Mouse (Mus musculus): Measurements from ENCODE around the gene Auts2. TPM values are rescaled to one million over a fixed set of nuclear protein-coding genes. Genes with fewer than 3 reads are reported as not detected.

Gene Auts2
- polyA plus RNA-seq, 1 experiment from 2014 or later, result 27.7 TPM

DNA sequence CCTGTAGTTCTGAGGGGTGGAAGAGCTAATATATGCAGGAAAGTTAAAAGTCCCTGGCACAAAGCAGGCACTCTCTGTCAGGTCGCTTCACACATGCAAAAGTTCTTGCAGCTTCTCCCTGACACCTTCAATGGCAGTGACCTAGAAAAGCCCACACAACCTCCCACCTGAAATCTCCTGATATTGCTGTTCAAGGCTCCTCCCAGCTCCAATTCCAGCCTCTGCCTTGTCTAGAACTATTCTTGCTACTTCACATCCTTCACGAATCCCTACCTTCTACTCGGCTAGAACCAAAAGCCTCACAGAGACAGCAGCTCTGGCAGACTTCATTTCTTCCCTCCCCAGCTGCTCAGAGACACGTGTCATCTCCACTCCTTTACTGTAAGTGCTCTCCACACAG, 143.7 kb downstream of the Auts2 start:
- Histone ChIP-seq H3K4me3 (replicated peaks) (no peak overlapping the region), H3K36me3 (no peaks in the 10 kb centered on the region), H3K4me1 (peaks cover 38% of the 10 kb centered on the region), H3K9ac (no peak overlapping the region), H3K4me2 (no peak overlapping the region), H3K9me3 (replicated peaks) (no peaks in the 10 kb centered on the region), H3K27me3 (no peaks in the 10 kb centered on the region), H3K27ac (no peak overlapping the region)
- no peak for ATAC-seq (replicated peaks; ENCODE audit: low FRiP score)
- WGBS, result 38% methylated on average over 4 of the region's 4 CpGs

DNA sequence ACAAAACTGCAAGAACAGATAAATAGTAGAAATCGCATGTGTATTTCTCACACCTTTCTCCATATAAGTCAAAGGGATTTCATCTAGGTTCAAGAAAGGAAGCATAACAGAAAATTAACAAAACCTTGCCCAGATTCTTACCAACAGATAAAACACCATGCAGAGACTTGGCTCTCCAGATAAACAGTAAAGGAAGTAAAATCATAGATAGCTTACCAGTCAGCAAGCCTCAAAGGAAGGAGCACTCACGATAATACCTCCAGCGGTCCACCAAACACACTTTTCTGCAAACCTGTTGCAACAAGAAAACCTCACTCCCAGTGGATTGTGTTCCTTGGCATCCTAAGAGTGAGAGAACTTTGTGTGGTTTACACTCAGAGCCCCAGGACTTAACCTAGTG, 147.2 kb downstream of the Auts2 start:
- Histone ChIP-seq H3K9ac (no peak overlapping the region), H3K4me1 (peaks cover 56% of the 10 kb centered on the region), H3K4me3 (replicated peaks) (no peak overlapping the region), H3K27me3 (no peaks in the 10 kb centered on the region), H3K36me3 (no peaks in the 10 kb centered on the region), H3K27ac (no peak overlapping the region), H3K9me3 (replicated peaks) (no peaks in the 10 kb centered on the region), H3K4me2 (no peak overlapping the region)
- no peak for ATAC-seq (replicated peaks; ENCODE audit: low FRiP score)
- WGBS, result 91% methylated on average over 3 of the region's 3 CpGs

DNA sequence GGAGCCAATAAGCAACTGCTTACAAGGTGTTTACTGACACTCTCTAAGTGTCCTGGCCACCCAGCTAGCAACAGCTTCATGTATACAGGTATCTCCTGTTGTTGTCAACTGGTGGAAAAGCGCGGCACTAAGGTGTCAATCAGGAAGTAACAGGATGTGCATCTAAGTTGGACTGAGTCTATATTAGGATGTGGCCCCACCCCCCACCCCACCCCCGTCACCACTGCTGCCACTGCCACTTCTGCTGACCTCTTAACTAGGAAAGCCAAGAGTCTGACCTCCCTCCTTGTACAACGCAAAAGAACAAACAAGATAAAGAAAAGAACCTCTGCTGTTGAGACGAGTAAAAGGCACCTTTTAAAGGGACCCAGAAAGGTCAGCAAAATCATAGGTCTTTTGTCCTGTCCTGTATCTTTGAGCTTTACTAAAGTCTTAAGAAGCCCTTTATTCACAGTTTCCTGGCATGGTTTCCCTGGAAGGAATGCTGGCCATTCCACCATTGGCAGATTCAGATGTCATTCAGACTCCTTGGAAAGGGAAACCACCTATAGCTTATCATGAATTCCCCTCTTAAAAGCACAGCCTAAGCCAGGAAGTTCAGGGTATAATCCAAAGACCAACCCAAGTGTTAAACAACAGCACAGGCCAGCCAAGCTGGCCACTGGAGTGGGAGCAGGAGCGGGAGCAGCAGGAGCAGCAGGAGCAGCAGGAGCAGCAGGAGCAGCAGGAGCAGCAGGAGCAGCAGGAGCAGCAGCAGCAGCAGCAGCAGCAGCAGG, 148.2 kb downstream of the Auts2 start:
- Histone ChIP-seq H3K4me2 (no peak overlapping the region), H3K4me1 (peaks cover 47% of the 10 kb centered on the region), H3K27me3 (no peaks in the 10 kb centered on the region), H3K4me3 (replicated peaks) (no peak overlapping the region), H3K9me3 (replicated peaks) (no peaks in the 10 kb centered on the region), H3K9ac (no peak overlapping the region), H3K36me3 (no peaks in the 10 kb centered on the region), H3K27ac (no peak overlapping the region)
- WGBS, result 44% methylated on average over 6 of the region's 6 CpGs
- ATAC-seq (replicated peaks; ENCODE audit: low FRiP score), result no peak

DNA sequence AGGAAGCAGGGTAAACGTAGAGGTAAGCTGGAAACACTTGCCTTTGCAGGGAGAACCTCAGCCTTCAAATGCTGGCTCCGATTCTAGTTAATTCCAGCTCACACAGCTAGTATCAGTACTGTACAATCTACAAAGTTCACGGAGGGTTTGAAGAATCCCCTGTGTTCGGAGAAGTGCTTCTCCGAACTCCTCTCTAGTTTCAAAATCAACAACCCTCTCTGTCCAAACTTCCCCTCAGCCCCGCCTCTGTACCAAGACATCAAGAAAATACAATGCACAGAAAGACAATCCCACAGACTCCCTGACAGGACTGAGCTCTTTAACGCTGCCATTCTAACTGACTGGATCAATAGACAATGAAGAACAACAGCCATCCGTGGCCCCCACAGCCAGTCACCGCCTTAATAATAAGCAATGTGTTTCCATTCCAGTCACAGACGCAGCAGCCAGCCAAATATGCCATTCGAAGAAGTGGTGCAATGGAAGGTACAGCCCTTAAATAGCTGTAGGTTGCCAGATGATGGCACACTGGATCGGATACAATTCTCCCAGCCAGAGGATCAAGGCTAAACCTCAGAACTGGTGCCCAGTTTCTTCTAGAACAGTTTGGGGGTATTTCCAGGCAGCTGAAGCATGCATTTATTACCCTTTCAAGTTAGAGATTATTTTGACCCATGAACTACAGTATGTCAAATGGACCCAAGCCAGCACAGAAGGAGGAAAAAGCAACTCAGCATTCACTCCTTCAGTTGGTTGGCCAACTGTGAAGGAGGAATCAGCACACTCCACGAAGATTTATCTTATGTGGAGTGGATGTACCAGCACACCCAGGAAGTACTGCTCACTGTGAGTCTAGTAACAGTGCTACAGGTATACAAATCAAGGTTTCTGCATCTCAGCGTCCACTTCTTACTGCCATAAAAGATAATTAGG, 151.0 kb downstream of the Auts2 start:
- Histone ChIP-seq H3K4me3 (replicated peaks) (no peak overlapping the region), H3K4me2 (peak overlapping the region; percentile 29)
- WGBS, result 33% methylated on average over 14 of the region's 14 CpGs

DNA sequence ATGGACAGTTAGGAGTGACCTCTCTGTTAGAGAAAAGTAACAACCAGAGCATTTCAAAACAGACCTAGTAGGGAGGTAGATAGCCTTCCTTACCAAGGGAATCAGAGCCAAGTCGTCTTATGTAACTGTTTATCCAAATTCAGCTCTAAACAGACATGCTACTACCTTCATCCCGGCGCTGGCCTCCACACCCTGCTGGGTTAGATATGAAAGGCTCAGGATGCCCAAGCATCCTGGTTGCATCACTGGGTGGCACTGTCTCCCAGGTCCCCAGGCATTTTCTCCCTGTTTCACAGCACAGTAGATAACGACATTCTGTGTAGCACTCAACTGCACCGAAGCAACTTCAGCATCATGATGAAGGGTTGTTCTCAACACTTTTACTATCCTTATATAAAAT, 154.4 kb downstream of the Auts2 start:
- H3K4me2 ChIP-seq, result no peak overlapping the region
- H3K9me3 ChIP-seq (replicated peaks), result no peaks in the 10 kb centered on the region
- H3K4me3 ChIP-seq (replicated peaks), result no peak overlapping the region
- WGBS, result 84% methylated on average over 5 of the region's 5 CpGs
- H3K27ac ChIP-seq, result no peak overlapping the region
- H3K27me3 ChIP-seq, result no peaks in the 10 kb centered on the region
- ATAC-seq (replicated peaks; ENCODE audit: low FRiP score), result no peak
- peaks cover 21% of the 10 kb centered on the region for H3K4me1 ChIP-seq
- H3K36me3 ChIP-seq, result no peaks in the 10 kb centered on the region
- H3K9ac ChIP-seq, result no peak overlapping the region

More for the DNA sequence above, 151.0 kb downstream of the Auts2 start:
- peaks cover 36% of the 10 kb centered on the region for H3K4me1 ChIP-seq
- no peaks in the 10 kb centered on the region for H3K27me3 ChIP-seq
- peak overlapping the region; percentile 61; the same call in 1 of the 2 replicates for H3K27ac ChIP-seq
- peak; percentile 52; the same call in 1 of the 2 replicates for ATAC-seq (replicated peaks; ENCODE audit: low FRiP score)
- H3K36me3 ChIP-seq, result no peaks in the 10 kb centered on the region
- no peak overlapping the region for H3K9ac ChIP-seq
- no peaks in the 10 kb centered on the region for H3K9me3 ChIP-seq (replicated peaks)

DNA sequence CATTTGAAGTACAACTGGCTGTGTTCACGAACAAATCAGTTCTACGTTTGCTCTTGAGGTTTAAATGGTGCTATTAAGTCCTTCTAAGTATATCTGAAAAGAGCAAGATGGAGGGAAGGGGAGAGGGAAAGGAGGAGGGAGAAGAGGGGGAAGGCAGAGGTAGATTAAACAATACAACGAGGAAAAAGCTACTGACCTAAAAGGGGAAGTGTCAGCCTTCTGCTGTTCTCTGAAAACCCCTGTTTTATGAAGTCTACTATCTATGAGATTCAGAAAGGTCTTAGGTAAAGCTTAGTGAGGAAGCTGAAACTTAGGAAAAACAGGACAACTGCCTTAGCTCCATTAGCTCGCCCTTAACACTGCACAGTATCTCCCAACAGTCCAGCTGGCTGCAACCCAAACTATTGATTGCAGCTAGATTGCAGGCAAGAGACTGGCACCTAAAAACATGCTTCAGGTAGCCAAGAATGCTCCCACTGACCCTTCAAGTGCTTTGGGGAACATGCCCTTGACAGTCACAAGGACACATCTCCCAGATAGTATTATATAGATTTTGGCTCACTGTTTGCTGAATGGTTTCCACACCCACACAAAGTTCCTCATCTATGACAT, 157.8 kb downstream of the Auts2 start:
- H3K27ac ChIP-seq, result no peak overlapping the region
- no peak overlapping the region for H3K4me2 ChIP-seq
- H3K9me3 ChIP-seq (replicated peaks), result no peaks in the 10 kb centered on the region
- H3K9ac ChIP-seq, result no peak overlapping the region
- ATAC-seq (replicated peaks; ENCODE audit: low FRiP score), result no peak
- H3K36me3 ChIP-seq, result no peaks in the 10 kb centered on the region
- H3K27me3 ChIP-seq, result no peaks in the 10 kb centered on the region
- peaks cover 17% of the 10 kb centered on the region for H3K4me1 ChIP-seq
- 46% methylated on average over 4 of the region's 4 CpGs for WGBS
- H3K4me3 ChIP-seq (replicated peaks), result no peak overlapping the region

DNA sequence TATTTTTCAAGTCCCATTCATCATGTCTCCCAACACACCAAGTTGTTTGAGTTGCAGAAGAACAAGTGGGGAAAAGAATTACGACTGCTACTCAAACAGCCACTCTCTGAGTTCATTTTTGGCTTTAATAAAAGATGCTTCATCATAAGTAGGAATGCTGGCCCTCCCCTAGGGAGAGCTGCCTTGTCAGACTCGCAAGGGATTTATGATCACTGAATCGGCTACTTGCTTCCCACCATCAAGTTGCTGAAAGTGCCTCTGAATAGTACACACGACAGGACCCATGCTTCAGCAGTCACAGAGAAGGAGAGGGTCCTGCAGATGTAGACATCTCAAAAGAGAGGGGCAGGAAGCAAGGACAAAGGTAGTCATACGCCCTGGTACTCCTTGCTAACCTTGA, 162.9 kb downstream of the Auts2 start:
- Histone ChIP-seq H3K9me3 (replicated peaks) (no peaks in the 10 kb centered on the region), H3K4me1 (peaks cover 24% of the 10 kb centered on the region), H3K27me3 (no peaks in the 10 kb centered on the region), H3K4me3 (replicated peaks) (no peak overlapping the region), H3K9ac (no peak overlapping the region), H3K27ac (no peak overlapping the region), H3K36me3 (no peaks in the 10 kb centered on the region), H3K4me2 (no peak overlapping the region)
- ATAC-seq (replicated peaks; ENCODE audit: low FRiP score), result no peak
- 25% methylated on average over 5 of the region's 5 CpGs for WGBS

DNA sequence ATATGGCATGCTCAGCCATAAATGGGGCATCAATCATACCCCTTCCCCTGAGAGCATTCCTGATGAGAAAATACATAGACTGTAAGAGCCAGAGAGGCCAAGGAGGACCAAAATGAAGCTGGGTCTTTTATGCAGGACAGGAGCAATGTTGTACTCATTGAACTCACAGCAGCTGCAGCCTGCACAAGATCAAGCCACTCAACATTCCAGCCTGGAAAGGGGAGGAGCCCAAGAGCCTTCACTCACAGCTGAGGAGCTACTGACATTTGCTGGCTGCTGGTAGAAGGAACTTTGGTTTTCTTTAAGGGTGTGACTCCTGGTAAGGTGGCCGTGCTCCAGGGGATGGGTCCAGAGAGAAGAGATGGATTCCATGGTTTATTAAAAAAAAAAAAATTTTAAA, 164.2 kb downstream of the Auts2 start:
- H3K27ac ChIP-seq, result no peak overlapping the region
- no peak for ATAC-seq (replicated peaks; ENCODE audit: low FRiP score)

DNA sequence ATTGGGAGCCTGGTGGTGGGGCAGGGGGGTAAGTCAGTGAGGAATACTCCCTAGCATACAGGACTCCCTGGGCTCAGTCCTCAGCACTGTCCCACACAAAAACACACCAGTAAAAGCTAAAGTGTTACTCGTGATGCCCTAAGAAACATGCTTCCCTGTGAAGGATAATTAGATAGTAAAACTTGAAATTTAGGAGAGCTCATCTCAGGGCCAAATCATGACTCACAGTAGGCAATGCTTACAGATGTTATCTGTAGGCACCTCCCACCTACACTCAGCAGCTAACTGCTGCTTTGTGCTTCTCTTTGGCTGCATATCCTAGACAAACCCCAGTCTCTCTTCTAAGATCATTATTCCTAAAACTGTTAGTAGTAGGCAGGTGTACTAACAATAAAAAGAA, 168.0 kb downstream of the Auts2 start:
- no peak for ATAC-seq (replicated peaks; ENCODE audit: low FRiP score)
- Histone ChIP-seq H3K36me3 (no peaks in the 10 kb centered on the region), H3K27ac (no peak overlapping the region), H3K9me3 (replicated peaks) (no peaks in the 10 kb centered on the region), H3K27me3 (no peaks in the 10 kb centered on the region), H3K9ac (no peak overlapping the region), H3K4me2 (no peak overlapping the region), H3K4me1 (peaks cover 17% of the 10 kb centered on the region), H3K4me3 (replicated peaks) (no peak overlapping the region)
- WGBS, result 44% methylated on average over 1 of the region's 1 CpGs

More for the DNA sequence above, 164.2 kb downstream of the Auts2 start:
- H3K4me3 ChIP-seq (replicated peaks), result no peak overlapping the region
- no peaks in the 10 kb centered on the region for H3K9me3 ChIP-seq (replicated peaks)
- H3K9ac ChIP-seq, result no peak overlapping the region
- H3K27me3 ChIP-seq, result no peaks in the 10 kb centered on the region
- no peaks in the 10 kb centered on the region for H3K36me3 ChIP-seq
- WGBS, result 80% methylated on average over 1 of the region's 1 CpGs
- H3K4me2 ChIP-seq, result no peak overlapping the region
- H3K4me1 ChIP-seq, result peaks cover 24% of the 10 kb centered on the region

DNA sequence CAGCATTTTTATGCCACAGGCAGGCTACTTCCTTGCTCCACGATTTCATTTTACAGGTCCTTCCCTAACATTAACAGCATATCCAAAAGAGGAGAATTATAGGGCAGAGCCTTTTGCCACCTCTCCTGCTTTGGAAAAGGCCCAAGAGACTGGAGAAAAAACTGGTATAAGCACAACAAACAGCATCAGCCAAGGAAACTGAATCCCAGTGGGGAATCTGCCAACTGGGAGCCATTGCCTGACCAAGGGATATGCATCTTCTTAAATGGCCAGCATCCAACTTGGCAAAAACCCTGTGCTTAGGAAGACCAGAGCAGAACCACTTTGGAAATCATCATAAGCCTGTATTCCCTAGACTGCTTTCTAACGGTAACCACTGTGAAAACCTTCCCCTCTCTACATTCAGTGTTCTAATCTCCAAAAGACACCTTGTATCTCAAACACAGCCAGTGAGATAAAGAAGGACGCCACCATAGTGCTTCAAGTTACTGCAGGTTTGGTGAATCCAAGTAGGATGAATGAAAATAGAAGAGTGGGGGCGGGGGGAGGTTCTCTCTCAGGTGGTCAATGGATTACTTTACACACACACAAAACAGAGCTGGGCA, 169.6 kb downstream of the Auts2 start:
- H3K9me3 ChIP-seq (replicated peaks), result no peaks in the 10 kb centered on the region
- H3K4me1 ChIP-seq, result peaks cover 30% of the 10 kb centered on the region
- no peak overlapping the region for H3K9ac ChIP-seq
- WGBS, result 76% methylated on average over 4 of the region's 4 CpGs
- H3K27me3 ChIP-seq, result no peaks in the 10 kb centered on the region
- no peak overlapping the region for H3K27ac ChIP-seq
- ATAC-seq (replicated peaks; ENCODE audit: low FRiP score), result no peak
- H3K36me3 ChIP-seq, result no peaks in the 10 kb centered on the region
- H3K4me3 ChIP-seq (replicated peaks), result no peak overlapping the region
- no peak overlapping the region for H3K4me2 ChIP-seq

DNA sequence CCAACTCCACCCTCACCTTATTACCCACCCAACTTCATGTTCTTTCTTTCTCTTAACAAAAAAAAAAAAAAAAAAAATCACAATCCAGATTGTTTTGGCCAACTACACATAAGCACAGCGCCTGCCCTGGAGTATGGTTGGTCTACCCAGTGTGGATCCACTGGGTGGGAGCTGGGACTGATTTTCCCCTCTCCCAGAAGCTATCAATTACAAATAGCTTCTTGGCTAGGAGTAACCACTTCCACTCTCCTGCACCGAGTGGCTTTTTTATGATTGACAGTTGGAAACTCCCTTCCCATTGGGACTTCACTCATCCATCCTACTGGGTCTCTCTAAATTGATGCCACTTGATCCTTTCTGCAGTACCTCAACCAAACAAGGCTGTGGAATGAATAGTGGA, 170.5 kb downstream of the Auts2 start:
- ATAC-seq (replicated peaks; ENCODE audit: low FRiP score), result no peak
- Histone ChIP-seq H3K4me1 (peaks cover 40% of the 10 kb centered on the region), H3K9me3 (replicated peaks) (no peaks in the 10 kb centered on the region), H3K9ac (no peak overlapping the region), H3K36me3 (no peaks in the 10 kb centered on the region), H3K27ac (no peak overlapping the region), H3K4me2 (no peak overlapping the region), H3K4me3 (replicated peaks) (no peak overlapping the region), H3K27me3 (no peaks in the 10 kb centered on the region)
- 64% methylated on average over 2 of the region's 2 CpGs for whole genome bisulfite sequencing
